Mouse (Mus musculus): ENCODE data around the gene Cdnf. TPM values are rescaled to one million over a fixed set of nuclear protein-coding genes. Genes with fewer than 3 reads are reported as not detected.

Cdnf gene
- total and polyA plus RNA-seq, 3 experiments, result 0.39 to 0.77 TPM; not detected in 1

DNA sequence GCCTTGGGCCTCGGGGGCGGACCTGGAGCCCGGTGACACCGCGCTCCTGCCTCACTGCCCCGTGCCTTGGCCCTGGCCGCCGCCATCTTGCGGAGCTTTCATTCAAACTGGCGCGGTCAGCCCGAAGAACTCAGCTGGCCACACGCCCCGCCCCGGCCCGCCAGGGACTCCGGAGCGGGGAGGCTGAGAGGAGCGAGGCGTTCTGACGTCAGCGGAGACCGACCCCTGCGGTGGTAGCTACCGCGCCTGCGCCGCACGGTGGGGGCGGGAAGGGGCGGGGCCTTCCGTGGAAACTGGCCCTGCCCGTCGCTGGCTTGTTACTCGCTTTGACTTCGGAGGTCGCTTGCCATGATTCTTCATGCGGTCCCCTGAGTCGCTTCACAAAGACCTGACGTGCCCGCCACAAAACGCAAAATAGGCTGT, 38.0 kb upstream of the Cdnf start, which contains the start of gene Suv39h2:
Gene Suv39h2 (minus strand): TSS at position 171 of the 423 bp plus-strand sequence.
- Histone ChIP-seq H3K27me3 (ENCODE audit: control insufficient read depth in 1 of 2, insufficient read depth in 2 of 2, low read length in 2 of 2) (no peaks in the 10 kb centered on the region), H3K9me3 (replicated peaks; ENCODE audit: insufficient read depth, low read length) (no peaks in the 10 kb centered on the region), H3K79me2 (ENCODE audit: control insufficient read depth, insufficient read depth, low read length, poor library complexity) (peaks cover 21% of the 10 kb centered on the region), H3K9ac (ENCODE audit: control insufficient read depth, low read depth, low read length, poor library complexity, severe bottlenecking) (peak within 1 kb of the TSS; percentile 91), H3K4me3 (ENCODE audit: control insufficient read depth in 1 of 2, insufficient read depth in 1 of 2, low read depth in 2 of 2, low read length in 2 of 2) (peak within 1 kb of the TSS; percentile 88 to 98), H3K27ac (ENCODE audit: control insufficient read depth, low read depth, low read length) (peak within 1 kb of the TSS; percentile 79), H3K4me1 (ENCODE audit: control insufficient read depth in 1 of 2, insufficient read depth in 2 of 2, low read length in 2 of 2) (peaks cover 4% of the 10 kb centered on the region in 2 experiments; a peak in 3 of 4 replicates), H3K36me3 (ENCODE audit: control insufficient read depth in 1 of 2, insufficient read depth in 2 of 2, low read length in 2 of 2) (peaks cover 0 to 9% of the 10 kb centered on the region in 2 experiments)
- peak; percentile 96 for DNase-seq (ENCODE audit: low read depth, low spot score)
- TF ChIP-seq SIN3A (IDR thresholded peaks at IDR 0.05; ENCODE audit: low read length) (peak; percentile 71), POLR2AphosphoS2 (IDR thresholded peaks at IDR 0.05; ENCODE audit: low read length) (peak; percentile 38; the same call in 1 of the 2 replicates), CHD1 (IDR thresholded peaks at IDR 0.05; ENCODE audit: low read depth, low read length) (0 out of 2 replicates have a peak, but pooled peaks have one; percentile 5), EP300 (IDR thresholded peaks at IDR 0.05; ENCODE audit: low read depth in 1 of 2, low read length in 2 of 2) (no peak), NRF1 (IDR thresholded peaks at IDR 0.05; ENCODE audit: insufficient read depth, low read depth, low read length, poor library complexity, severe bottlenecking) (peak; percentile 84), TBP (IDR thresholded peaks at IDR 0.05; ENCODE audit: low read depth, low read length) (0 out of 2 replicates have a peak, but pooled peaks have one; percentile 52), MAX (IDR thresholded peaks at IDR 0.05; ENCODE audit: low read length) (peak; percentile 58), KAT2A (conservative IDR thresholded peaks at IDR 0.05; ENCODE audit: low read depth, low read length) (no peak; the same call in 1 of the 2 replicates), RCOR1 (IDR thresholded peaks at IDR 0.05; ENCODE audit: low read depth, low read length) (no peak), MEF2A (IDR thresholded peaks at IDR 0.05; ENCODE audit: extremely low read depth, insufficient replicate concordance, low read depth, low read length, poor library complexity, severe bottlenecking) (no peak), GABPA (IDR thresholded peaks at IDR 0.05; ENCODE audit: low read depth, low read length) (no peak), ZNF384 (IDR thresholded peaks at IDR 0.05; ENCODE audit: low read depth, low read length) (no peak), ELF1 (IDR thresholded peaks at IDR 0.05; ENCODE audit: low read depth, low read length) (peak; percentile 41; the same call in 1 of the 2 replicates), ETS1 (IDR thresholded peaks at IDR 0.05; ENCODE audit: low read depth, low read length) (peak; percentile 79), MYC (IDR thresholded peaks at IDR 0.05; ENCODE audit: low read depth, low read length) (0 out of 2 replicates have a peak, but pooled peaks have one; percentile 35), E2F4 (IDR thresholded peaks at IDR 0.05; ENCODE audit: borderline replicate concordance, low read depth, low read length) (peak; percentile 20; the same call in 1 of the 2 replicates), MXI1 (IDR thresholded peaks at IDR 0.05; ENCODE audit: low read depth, low read length) (peak; percentile 52; the same call in 1 of the 2 replicates), MAZ (IDR thresholded peaks at IDR 0.05; ENCODE audit: low read depth, low read length) (peak; percentile 62; the same call in 1 of the 2 replicates), MAFK (IDR thresholded peaks at IDR 0.05; ENCODE audit: borderline replicate concordance, low read depth, low read length) (no peak), SMC3 (IDR thresholded peaks at IDR 0.05; ENCODE audit: low read depth, low read length) (no peak), BHLHE40 (IDR thresholded peaks at IDR 0.05; ENCODE audit: borderline replicate concordance, low read depth, low read length) (no peak), USF1 (IDR thresholded peaks at IDR 0.05; ENCODE audit: low read depth, low read length) (no peak), POLR2A (IDR thresholded peaks at IDR 0.05; ENCODE audit: control insufficient read depth in 1 of 2, insufficient read depth in 1 of 2, low read depth in 1 of 2, low read length in 2 of 2, poor library complexity in 1 of 2) (peak; percentile 68 to 88; a peak in 3 of 4 replicates), ZMIZ1 (IDR thresholded peaks at IDR 0.05; ENCODE audit: low read depth, low read length) (peak; percentile 73), USF2 (IDR thresholded peaks at IDR 0.05; ENCODE audit: borderline replicate concordance in 1 of 2, insufficient read depth in 1 of 2, low read depth in 1 of 2, low read length in 2 of 2) (no peak), NELFE (IDR thresholded peaks at IDR 0.05; ENCODE audit: low read depth, low read length) (peak; percentile 76), ZKSCAN1 (IDR thresholded peaks at IDR 0.05; ENCODE audit: low read depth, low read length) (no peak), HCFC1 (IDR thresholded peaks at IDR 0.05; ENCODE audit: low read depth, low read length) (peak; percentile 47; the same call in 1 of the 2 replicates), TAL1 (IDR thresholded peaks at IDR 0.05; ENCODE audit: low read length) (no peak), POLR2AphosphoS5 (IDR thresholded peaks at IDR 0.05; ENCODE audit: borderline replicate concordance, low read depth, low read length) (no peak), CHD2 (IDR thresholded peaks at IDR 0.05; ENCODE audit: low read length) (no peak), ZC3H11A (IDR thresholded peaks at IDR 0.05; ENCODE audit: low read depth, low read length) (no peak), RAD21 (IDR thresholded peaks at IDR 0.05; ENCODE audit: low read depth, low read length) (no peak), MYB (IDR thresholded peaks at IDR 0.05; ENCODE audit: low read depth, low read length) (no peak)

All from MEL (cell line).